Mouse (Mus musculus) liver, postnatal 0 days (tissue): ENCODE measurements at regions not wholly inside any gene's neighbourhood (a gene's known extent, or its start where the extent isn't known, plus 50 kb on each side); places are given as distances from the start of the nearest gene placed in this dataset.

Source experiments
- CTCF ChIP-seq: sonication (generic); IDR thresholded peaks from 2 replicates; pipeline ENCODE4 v1.5.1; 2016; ENCODE audit warnings: antibody characterized with exemption, low read depth
- EP300 ChIP-seq: IDR thresholded peaks from 2 replicates; pipeline ENCODE4 v1.6.1; 2016; ENCODE audit warnings: antibody characterized with exemption, low read depth, mild to moderate bottlenecking

GRCm38 (mm10) chr8:89185314-89185713 is 141.4 kb upstream of the Sall1 start:
- TF ChIP-seq CTCF, result no peak
- TF ChIP-seq EP300, result no peak
